Mouse (Mus musculus): Measurements from ENCODE around the gene Fam171a1.
"Not testable (repeated sequence)": the region's sequence is repeated elsewhere in the genome, so short reads cannot be mapped to it uniquely, and the experiment has no call there.

The Fam171a1 gene

DNA sequence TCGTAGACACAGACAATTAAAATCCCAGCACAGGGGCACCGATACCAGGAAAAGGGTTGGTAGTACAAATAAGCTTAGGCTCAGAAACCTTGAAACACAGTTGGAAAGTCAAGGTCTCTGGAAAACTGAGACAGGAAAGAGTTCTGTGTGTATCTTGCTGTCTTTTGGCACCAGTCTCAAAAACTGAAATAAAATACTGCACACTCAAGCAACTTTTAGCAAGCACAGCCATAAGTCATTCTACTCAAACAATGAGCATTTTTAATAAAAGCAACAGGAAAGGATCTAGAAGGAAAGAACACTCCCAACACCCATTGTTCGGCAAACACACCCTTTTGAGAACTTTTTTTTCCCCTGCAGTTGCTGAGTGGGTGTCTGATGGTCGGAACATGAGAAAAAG is at the start of gene Fam171a1:
Fam171a1 (plus strand) TSS at position 359 of the 400 bp plus-strand sequence.
- in situ Hi-C loops (cut with MboI; ENCODE audit: low pct_unique_long_range_greater_than_20kb in 1 of 2, low sequenced_read_pairs in 2 of 2, unreplicated experiment in 1 of 2) = no loop called here

DNA sequence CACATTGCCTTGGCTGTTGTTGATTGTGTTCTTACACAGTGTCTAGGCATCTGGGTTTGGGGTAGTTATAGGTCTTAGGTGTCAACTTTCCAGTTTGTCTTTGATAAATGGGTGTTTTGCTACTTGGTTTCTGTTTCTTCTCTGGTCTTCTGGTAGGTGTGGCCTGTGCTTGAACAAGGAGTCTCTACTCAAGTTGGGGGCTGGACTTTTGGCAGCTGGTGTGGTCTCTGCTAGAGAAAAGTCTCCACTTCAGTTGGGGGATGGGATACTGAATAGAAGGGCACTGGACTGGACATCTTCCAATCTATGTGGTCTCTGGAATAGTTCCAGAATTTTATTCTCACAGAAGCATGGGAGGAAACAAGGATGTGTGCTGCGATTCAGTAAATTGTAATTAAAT is 44.9 kb upstream of the Fam171a1 start:
- in situ Hi-C loops (cut with MboI; ENCODE audit: low pct_unique_long_range_greater_than_20kb in 1 of 2, low sequenced_read_pairs in 2 of 2, unreplicated experiment in 1 of 2) = no loop called here

DNA sequence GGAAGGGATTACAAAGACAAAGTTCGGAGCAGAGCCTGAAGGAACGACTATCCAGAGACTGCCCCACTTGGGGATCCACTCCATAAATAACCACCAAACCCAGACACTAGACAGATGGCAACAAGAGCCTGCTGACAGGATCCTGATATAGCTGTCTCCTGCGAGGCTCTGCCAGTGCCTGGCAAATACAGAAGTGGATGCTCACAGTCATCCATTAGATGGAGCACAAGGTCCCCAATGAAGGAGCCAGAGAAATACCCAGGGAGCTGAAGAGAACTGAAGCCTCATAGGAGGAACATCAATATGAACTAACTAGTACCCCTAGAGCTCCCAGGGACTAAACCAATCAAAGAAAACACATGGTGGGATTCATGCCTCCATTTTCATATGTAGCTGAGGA is 25.7 kb upstream of the Fam171a1 start:
- in situ Hi-C loops (cut with MboI; ENCODE audit: low pct_unique_long_range_greater_than_20kb in 1 of 2, low sequenced_read_pairs in 2 of 2, unreplicated experiment in 1 of 2) = not testable (repeated sequence)

DNA sequence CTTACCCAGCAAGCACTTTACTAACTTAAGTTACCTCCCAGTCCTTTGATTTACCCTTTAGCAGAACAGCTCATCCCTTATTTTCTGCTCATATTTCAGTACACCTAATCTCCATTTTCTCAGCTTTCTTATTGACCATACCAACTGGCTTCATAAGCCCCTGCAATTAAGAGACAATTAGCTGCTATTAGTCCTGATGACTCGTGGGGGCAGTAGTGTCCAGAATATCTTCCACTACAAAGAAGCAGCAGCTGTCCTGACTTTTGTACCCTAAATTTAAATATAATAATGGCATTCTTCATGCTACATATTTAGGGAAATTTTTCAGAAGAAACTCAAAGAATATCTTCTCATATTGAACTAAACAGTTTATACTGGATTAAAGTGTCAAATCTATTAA is 24.8 kb upstream of the Fam171a1 start:
- in situ Hi-C loops (cut with MboI; ENCODE audit: low pct_unique_long_range_greater_than_20kb in 1 of 2, low sequenced_read_pairs in 2 of 2, unreplicated experiment in 1 of 2) = no loop called here

DNA sequence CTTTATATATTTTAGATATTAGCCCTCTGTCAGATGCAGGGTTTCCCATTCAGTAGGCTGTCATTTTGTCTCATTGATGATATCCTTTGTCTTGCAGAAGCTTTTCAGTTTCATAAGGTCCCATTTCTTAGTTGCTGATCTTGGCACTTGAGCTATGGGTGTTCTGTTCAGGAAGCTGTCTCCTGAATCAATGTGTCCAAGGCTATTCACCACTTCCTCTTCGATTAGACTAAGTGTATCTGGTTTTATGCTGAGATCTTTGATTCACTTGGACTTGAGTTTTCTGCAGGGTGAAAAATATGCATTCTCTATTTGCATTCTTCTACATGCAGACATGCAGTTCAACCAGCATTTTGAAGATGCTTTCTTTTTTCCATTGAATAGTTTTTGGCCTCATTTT is 17.9 kb upstream of the Fam171a1 start:
- in situ Hi-C loops (cut with MboI; ENCODE audit: low pct_unique_long_range_greater_than_20kb in 1 of 2, low sequenced_read_pairs in 2 of 2, unreplicated experiment in 1 of 2) = no loop called here

DNA sequence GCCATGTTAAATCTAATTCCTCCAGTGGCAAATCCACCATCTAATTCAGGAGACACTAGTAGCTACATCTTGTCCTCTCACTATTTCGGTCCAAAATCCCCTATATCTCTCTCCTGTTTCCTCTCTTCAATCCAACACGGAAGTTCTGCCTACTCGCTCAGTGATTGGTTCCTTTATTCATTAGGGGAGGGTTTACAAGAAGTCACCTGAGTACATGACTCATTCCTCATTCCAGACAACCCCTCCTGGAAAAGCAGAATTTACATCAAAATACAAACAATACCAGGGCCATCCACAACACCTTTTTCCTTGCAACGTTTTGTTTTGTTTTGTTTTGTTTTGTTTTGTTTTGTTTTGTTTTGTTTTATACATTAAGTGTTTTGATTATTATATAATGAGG is 14.1 kb upstream of the Fam171a1 start:
- in situ Hi-C loops (cut with MboI; ENCODE audit: low pct_unique_long_range_greater_than_20kb in 1 of 2, low sequenced_read_pairs in 2 of 2, unreplicated experiment in 1 of 2) = no loop called here

DNA sequence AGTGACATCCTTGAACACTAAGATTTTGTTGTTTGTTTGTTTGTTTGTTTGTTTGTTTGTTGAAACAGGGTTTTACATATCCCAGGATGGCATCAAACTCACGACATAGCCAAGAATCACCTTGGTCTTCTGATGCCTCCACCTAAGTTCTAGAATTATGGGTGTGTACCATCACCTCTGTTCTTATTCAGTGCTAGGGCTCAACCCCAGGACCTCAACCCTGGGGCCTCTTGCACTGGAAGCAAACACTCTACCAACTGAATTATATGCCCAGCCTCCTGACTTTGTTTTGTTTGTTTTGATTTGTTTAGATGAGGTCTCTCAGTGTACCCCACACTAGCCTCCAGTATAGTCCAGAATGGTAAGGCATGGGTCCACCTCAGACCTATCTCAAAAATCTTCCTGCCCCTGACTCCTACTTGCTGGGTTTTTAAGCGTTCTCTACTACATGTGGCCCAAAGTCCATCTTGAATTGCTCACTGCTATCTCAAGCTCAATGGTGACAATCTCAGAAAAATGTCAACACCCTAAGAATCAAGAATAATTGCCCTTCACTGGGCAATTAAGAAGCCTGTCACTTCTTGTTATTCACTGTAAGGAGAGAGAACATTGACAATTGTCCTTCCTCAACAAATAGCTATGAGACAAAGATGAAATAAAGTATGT is 12.6 kb upstream of the Fam171a1 start:
- in situ Hi-C loops (cut with MboI; ENCODE audit: low pct_unique_long_range_greater_than_20kb in 1 of 2, low sequenced_read_pairs in 2 of 2, unreplicated experiment in 1 of 2) = no loop called here

DNA sequence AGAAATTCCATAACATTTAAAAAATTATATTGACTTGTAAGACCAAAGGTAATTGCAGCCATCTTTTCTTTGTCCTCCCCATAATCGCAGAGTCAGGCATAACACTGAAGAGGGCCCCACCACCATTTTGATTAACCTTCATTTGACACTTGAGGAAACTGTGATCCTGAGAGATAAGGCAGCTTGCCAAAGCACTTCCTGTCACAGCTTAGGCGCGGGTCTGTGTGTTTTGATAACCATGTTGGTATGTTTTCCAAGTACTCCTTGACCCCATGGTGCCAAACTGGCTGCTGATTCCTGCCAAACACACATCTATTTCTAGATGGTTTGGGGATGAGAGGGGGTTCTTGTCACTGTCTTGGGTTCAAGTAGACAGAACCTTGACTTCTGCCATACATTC is 11.7 kb upstream of the Fam171a1 start:
- in situ Hi-C loops (cut with MboI; ENCODE audit: low pct_unique_long_range_greater_than_20kb in 1 of 2, low sequenced_read_pairs in 2 of 2, unreplicated experiment in 1 of 2) = no loop called here

DNA sequence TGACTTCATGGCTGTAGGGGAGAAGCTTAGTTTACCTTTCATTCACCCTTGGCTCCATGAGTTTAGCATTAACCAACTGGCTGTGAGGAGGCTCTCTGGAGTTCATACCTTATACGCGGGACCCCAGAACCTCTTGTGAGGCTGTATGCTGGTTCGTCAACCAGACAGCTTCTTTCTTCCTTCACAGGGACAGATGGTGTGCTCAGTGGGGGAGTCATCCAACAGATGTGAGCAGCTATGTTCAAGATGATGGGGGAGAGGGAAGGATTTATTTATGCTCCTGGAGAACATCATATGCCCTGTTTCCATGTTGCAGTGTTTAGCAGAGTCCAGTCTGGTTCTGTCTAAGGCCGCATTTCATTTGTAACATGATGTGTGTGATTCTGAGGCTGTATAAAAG is 6.6 kb upstream of the Fam171a1 start:
- in situ Hi-C loops (cut with MboI; ENCODE audit: low pct_unique_long_range_greater_than_20kb in 1 of 2, low sequenced_read_pairs in 2 of 2, unreplicated experiment in 1 of 2) = no loop called here

DNA sequence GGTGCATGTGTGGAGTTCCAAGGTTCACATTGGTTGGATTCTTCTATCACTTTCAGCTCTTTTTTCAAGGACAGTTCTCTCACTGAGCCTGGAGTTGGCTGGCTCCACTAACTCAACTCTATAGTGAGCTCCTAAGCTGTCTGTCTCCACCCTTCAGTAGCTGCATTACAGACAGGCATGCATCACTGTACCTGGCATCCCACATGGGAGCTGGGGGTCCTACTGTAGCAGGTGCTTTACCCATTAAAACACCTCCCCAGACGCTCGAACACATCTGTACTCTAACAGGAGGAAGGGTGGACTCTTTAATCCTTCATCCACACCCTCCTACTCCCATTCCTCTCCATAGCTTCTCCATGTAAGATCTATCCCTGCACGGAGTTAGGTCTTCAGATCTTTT is 5.6 kb upstream of the Fam171a1 start:
- in situ Hi-C loops (cut with MboI; ENCODE audit: low pct_unique_long_range_greater_than_20kb in 1 of 2, low sequenced_read_pairs in 2 of 2, unreplicated experiment in 1 of 2) = no loop called here

DNA sequence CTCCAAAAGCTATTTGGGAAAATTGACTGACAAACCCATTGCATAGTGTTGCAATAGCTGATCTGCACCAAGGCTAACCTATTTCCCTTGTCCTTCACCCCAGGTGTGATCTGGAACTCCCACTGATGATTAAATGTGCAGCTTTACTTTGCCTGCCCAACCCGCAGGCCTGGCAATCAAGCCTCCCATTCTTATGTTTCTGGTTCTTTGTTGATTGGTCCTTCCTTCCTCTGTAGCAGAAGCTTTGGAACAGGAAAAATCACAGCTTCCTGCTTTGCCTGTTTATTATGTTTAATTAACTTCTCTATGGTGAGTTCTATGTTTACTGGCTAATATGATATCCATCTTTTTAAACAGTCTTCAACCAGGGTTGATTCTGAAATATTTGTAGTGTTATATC is 5.2 kb upstream of the Fam171a1 start:
- in situ Hi-C loops (cut with MboI; ENCODE audit: low pct_unique_long_range_greater_than_20kb in 1 of 2, low sequenced_read_pairs in 2 of 2, unreplicated experiment in 1 of 2) = no loop called here

DNA sequence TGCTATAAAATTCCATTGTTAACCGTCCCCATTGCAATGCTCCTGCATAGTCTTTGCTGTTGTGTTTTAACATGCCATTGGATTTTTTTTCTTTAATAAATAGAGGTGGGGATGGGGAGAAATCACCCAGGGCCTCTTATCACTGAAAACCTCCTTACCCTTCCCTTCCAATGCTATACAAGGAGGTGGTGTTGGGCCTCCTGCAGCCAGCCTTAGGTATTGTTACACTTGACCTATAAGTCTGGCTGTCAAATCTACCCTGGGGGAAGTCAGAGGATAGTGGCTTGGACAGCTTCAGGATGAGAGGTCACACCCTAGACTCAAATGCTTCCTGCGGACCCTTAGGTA is 3.8 kb downstream of the Fam171a1 start:
- in situ Hi-C loops (cut with MboI; ENCODE audit: low pct_unique_long_range_greater_than_20kb in 1 of 2, low sequenced_read_pairs in 2 of 2, unreplicated experiment in 1 of 2) = no loop called here

DNA sequence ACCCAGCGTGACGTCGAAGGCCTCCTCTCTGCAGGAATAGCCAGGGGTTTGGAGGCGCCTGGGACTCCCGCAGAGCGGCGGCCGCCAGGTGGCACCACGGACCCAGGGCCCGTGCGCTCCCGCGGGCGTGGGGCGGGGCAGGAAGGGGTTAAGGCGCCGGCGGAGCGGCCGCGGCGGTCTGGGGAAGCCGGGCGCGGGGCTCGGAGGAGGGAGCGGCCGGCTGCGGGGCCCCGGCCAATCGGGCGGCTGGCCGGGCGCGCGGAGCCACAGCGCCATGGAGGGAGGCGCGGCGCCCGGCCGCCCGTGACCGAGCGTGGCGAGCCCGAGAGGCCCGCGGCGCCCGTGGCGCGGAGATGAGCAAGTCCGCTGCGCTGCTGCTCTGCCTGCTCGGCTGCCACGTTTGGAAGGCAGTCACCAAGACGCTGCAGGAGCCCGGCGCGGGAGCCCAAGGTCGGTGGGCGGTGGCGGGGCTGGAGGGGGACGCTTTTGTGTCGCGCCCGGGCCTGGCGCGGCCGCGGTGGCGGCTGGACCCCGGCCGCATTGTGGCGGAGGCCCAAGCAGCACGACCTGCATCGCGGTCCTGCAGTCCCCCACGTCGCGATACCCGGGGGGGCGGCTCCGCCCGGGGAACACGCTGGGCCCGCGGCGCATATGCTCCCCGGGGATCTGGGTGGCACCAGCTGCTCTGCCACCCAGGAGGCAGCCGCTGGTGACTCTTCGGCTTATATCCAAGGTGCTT is 4.3 kb downstream of the Fam171a1 start:
- in situ Hi-C loops (cut with MboI; ENCODE audit: low pct_unique_long_range_greater_than_20kb in 1 of 2, low sequenced_read_pairs in 2 of 2, unreplicated experiment in 1 of 2) = no loop called here

DNA sequence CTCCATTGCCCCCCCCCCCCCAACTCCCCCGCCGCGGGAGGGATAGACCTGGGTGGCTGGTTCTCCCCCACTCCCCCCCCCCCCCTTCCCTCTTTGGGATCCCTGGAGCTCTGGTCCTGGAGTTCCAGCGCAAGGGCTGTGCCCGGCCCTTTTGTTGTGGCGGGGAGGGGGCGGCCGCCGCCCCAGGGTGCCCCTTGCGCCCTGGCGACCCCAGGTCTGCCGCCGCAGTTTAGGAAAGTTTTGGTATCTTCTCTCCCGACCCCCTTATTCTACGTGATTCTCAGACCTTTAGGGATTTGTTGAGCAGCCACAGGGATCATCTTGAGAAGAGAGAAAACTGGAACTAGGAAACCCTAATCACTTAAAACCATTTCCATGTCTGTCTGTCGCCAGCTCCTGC is 4.9 kb downstream of the Fam171a1 start:
- in situ Hi-C loops (cut with MboI; ENCODE audit: low pct_unique_long_range_greater_than_20kb in 1 of 2, low sequenced_read_pairs in 2 of 2, unreplicated experiment in 1 of 2) = no loop called here

DNA sequence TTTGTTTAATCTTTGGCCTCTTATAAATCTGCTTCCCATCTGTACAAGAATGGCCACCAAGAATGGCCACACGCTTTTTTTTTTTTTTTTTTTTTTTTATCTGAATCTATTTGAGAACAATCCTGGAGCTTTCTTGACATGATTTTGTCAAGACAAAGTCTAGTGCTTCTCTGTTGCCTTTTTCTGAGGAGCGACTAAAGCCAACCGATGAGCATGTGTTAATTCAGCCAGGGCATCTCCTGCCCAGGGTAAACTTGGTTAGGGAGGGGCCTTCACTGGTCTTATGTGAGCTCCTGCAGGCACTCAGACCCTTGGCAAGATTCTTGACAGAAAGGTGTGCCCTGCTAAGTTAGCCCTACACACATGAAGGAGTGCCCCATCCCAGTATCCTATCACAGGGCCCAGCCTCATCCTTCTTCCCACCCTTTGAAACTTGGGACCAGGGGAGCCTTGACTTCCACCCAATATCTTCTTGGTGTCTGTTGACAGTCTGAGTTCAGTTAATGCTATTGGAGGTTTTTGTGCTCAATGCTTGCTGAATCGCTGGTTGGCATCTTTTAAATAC is 5.4 kb downstream of the Fam171a1 start:
- in situ Hi-C loops (cut with MboI; ENCODE audit: low pct_unique_long_range_greater_than_20kb in 1 of 2, low sequenced_read_pairs in 2 of 2, unreplicated experiment in 1 of 2) = no loop called here

DNA sequence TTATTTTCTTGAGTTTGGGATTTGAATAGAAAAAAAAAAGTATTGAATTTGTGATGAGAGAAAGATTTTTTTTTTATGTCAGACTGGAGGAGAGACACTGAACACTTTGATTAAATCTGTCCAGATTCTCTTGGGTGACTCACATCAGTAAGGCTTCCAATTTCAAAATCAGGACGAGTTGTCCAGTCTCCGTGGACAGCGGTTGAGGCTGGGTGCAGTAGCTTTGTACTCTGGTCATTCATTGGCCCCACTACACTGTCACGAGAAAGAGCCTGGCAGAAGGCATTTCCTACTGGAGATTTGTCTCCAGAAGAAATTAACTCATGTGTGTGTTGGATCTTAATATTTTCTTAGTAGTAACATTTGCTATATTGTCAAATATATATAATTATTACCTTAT is 8.5 kb downstream of the Fam171a1 start:
- in situ Hi-C loops (cut with MboI; ENCODE audit: low pct_unique_long_range_greater_than_20kb in 1 of 2, low sequenced_read_pairs in 2 of 2, unreplicated experiment in 1 of 2) = no loop called here

DNA sequence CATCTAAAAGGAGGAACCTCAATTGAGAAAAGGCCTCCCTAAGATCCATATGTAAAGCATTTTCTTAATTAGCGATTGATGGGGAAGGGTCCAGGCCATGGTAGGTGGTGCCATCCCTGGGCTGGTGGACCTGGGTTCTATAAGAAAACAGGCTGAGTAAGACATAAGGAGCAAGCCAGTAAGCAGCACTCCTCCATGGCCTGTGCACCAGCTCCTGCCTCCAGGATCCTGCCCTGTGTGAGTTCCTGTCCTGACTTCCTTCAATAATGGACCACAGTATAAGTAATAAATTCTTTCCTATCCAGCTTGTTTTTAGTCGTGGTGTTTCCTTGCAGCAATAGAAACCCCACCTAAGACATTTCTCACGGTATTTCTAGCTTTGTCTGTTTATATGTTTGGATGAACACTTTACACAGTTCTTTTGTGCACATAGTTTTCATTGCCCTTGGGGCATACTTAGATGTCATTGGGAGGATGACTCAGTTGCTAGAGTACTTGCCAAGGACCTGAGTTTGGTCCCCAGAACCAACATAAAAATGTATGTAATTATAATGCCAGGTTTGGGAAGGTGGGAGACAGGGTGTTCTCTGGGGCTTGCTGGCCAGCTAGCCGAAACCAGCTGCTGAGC is 13.3 kb downstream of the Fam171a1 start:
- in situ Hi-C loops (cut with MboI; ENCODE audit: low pct_unique_long_range_greater_than_20kb in 1 of 2, low sequenced_read_pairs in 2 of 2, unreplicated experiment in 1 of 2) = no loop called here

DNA sequence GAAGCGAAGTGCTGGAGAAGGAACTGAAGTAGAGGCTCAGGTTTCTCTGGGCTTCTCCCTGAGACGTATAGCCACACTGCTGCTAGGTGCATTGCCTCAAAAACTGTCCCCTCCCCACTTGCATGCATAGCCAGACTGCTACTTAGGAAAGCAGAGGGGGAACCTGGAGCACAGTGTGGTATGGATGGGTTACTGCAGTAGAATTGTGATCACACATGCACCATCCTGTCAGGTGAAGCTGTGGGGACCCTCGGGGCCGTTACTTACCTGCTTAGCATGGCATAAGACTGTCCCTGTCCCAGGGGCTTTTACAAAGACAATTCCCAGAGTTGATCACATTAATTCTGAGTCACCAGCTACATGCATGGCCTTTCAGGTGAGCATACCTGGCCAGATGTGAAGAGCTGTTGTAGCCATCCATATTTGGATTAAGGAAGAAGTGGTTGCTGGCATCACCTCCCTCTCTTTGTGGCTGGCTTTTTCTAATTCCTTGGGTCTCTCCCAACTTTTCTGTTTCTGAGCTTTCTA is 14.4 kb downstream of the Fam171a1 start:
- in situ Hi-C loops (cut with MboI; ENCODE audit: low pct_unique_long_range_greater_than_20kb in 1 of 2, low sequenced_read_pairs in 2 of 2, unreplicated experiment in 1 of 2) = no loop called here

DNA sequence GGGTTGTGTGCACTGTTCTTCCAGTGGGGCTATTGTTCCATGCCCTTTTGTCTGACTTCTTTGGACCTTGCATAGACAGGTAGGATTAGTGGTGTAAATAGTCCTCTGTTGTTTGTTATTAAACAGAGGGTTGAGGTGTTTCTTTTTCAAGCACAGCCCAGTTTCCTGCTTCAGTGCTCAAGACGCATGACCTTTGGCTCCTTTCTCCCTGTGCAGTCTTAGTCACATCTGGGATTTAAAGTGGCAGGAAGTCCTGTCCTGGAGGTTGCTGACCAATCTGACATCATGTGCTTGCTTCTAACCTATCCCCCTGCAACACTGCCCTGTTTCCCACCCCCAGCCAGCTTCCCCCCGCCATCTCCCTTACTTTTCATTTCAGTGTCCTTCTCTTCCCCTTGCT is 14.9 kb downstream of the Fam171a1 start:
- in situ Hi-C loops (cut with MboI; ENCODE audit: low pct_unique_long_range_greater_than_20kb in 1 of 2, low sequenced_read_pairs in 2 of 2, unreplicated experiment in 1 of 2) = no loop called here

All from mouse embryonic stem cell (cell line).